Mouse (Mus musculus): Measurements from ENCODE around the gene Gosr1. TPM values are rescaled to one million over a fixed set of nuclear protein-coding genes. Genes with fewer than 3 reads are reported as not detected.
"Not testable (repeated sequence)": the region's sequence is repeated elsewhere in the genome, so short reads cannot be mapped to it uniquely, and the experiment has no call there.

Gene Gosr1
- total RNA-seq, 2 experiments from 2014 or later: 51.8 to 52.4 TPM

GRCm38 (mm10) chr11:76735753-76736324 is 27.5 kb downstream of the Gosr1 start:
- DNase-seq (ENCODE audit: low spot score in 2 of 2): no peak

- no peak for DNase-seq (ENCODE audit: low spot score in 2 of 2)
Observed at GRCm38 (mm10) chr11:76734560-76734959, 28.8 kb downstream of the Gosr1 start.

GRCm38 (mm10) chr11:76730650-76731049 is 32.7 kb downstream of the Gosr1 start:
- DNase-seq (ENCODE audit: low spot score in 2 of 2): no peak

- peak in 1 of 2 experiments; percentile 13 for DNase-seq (ENCODE audit: low spot score in 2 of 2)
Observed at GRCm38 (mm10) chr11:76728093-76728492, 35.3 kb downstream of the Gosr1 start.

GRCm38 (mm10) chr11:76723911-76724310 is 39.5 kb downstream of the Gosr1 start:
- DNase-seq (ENCODE audit: low spot score in 2 of 2): no peak

GRCm38 (mm10) chr11:76717000-76717399 is 46.4 kb downstream of the Gosr1 start:
- no peak for DNase-seq (ENCODE audit: low spot score in 2 of 2)

GRCm38 (mm10) chr11:76709625-76710452 is 53.5 kb downstream of the Gosr1 start:
- DNase-seq (ENCODE audit: low spot score in 2 of 2): no peak

GRCm38 (mm10) chr11:76708881-76709280 is 54.5 kb downstream of the Gosr1 start:
- no peak for DNase-seq (ENCODE audit: low spot score in 2 of 2)

- DNase-seq (ENCODE audit: low spot score in 2 of 2): no peak
Observed at GRCm38 (mm10) chr11:76708066-76708465, 55.3 kb downstream of the Gosr1 start.

GRCm38 (mm10) chr11:76707656-76708055 is 55.7 kb downstream of the Gosr1 start:
- no peak for DNase-seq (ENCODE audit: low spot score in 2 of 2)

- no peak for DNase-seq (ENCODE audit: low spot score in 2 of 2)
Observed at GRCm38 (mm10) chr11:76699626-76700025, 63.8 kb downstream of the Gosr1 start.

- DNase-seq (ENCODE audit: low spot score in 2 of 2): peak; percentile 14 to 18
Observed at GRCm38 (mm10) chr11:76695810-76696209, 67.6 kb downstream of the Gosr1 start.

GRCm38 (mm10) chr11:76692096-76692495 is 71.3 kb downstream of the Gosr1 start:
- DNase-seq (ENCODE audit: low spot score in 2 of 2): no peak

GRCm38 (mm10) chr11:76685604-76686003 is 77.8 kb downstream of the Gosr1 start:
- DNase-seq (ENCODE audit: low spot score in 2 of 2): no peak

- DNase-seq (ENCODE audit: low spot score in 2 of 2): not testable (repeated sequence)
Observed at GRCm38 (mm10) chr11:76679508-76679907, 83.9 kb downstream of the Gosr1 start, which contains the start of gene Trarg1. Gene Trarg1 (plus strand): TSS chr11:76679808.

Other genes with a start within 250 kb of the Gosr1 start
- 100 to 1,000 TPM; 412 to 440 TPM for gene Abr, start 141.3 kb downstream of the Gosr1 start, total RNA-seq (2021)
- gene Bhlha9, start 91.1 kb downstream of the Gosr1 start, total RNA-seq (2021): 1 to 10 TPM; 4.6 to 5.4 TPM
- under 1 TPM; 0.60 to 0.71 TPM for gene Trarg1, start 83.8 kb downstream of the Gosr1 start, total RNA-seq (2021)
- gene Cpd, start 83.4 kb upstream of the Gosr1 start, total RNA-seq (2021): 10 to 100 TPM; 61.5 to 62.0 TPM
- not detected for gene Tmigd1, start 138.6 kb upstream of the Gosr1 start, total RNA-seq (2021)
- gene Blmh, start 161.2 kb upstream of the Gosr1 start, total RNA-seq (2021): 10 to 100 TPM; 68.5 to 69.9 TPM
- gene Slc6a4, start 235.0 kb upstream of the Gosr1 start, total RNA-seq (2021): under 1 TPM in 1 of 2 experiments, not detected in 1; 0.37 TPM